Mouse (Mus musculus): Measurements from ENCODE around the gene Sytl3.
"Not testable (repeated sequence)": the region's sequence is repeated elsewhere in the genome, so short reads cannot be mapped to it uniquely, and the experiment has no call there.

- TF ChIP-seq EP300, CTCF (IDR thresholded peaks at IDR 0.05; ENCODE audit: low read depth): not testable (repeated sequence)
These were observed 18.0 kb upstream of the Sytl3 start for GRCm38 (mm10) chr17:6640771-6641429.
